Mouse (Mus musculus) bone marrow macrophage, adult 2 months (primary cell): ENCODE measurements around the gene Ccdc42. TPM values are rescaled to one million over a fixed set of nuclear protein-coding genes. Genes with fewer than 3 reads are reported as not detected.
A peak's percentile ranks its signal among the peaks of the same experiment; 100 is the strongest.

ENCODE experiments used
- H3K27ac ChIP-seq: 2 replicates; pipeline ENCODE4 v1.5.1; 2012; ENCODE audit warnings: low read depth, low read length; ENCODE audit not compliant: insufficient read depth
- H3K4me1 ChIP-seq: 2 replicates; pipeline ENCODE4 v1.6.1; 2012; ENCODE audit warnings: low read length; ENCODE audit not compliant: control insufficient read depth, insufficient read depth
- H3K4me3 ChIP-seq: 2 replicates; pipeline ENCODE4 v1.5.1; 2012; ENCODE audit warnings: mild to moderate bottlenecking, low read length, moderate library complexity; ENCODE audit not compliant: insufficient read depth
- CTCF ChIP-seq: IDR thresholded peaks from 2 replicates; pipeline ENCODE4 v1.5.1; 2012; ENCODE audit warnings: low read depth, mild to moderate bottlenecking, low read length, moderate library complexity
- POLR2A ChIP-seq: IDR thresholded peaks from 2 replicates; pipeline ENCODE4 v1.6.1; 2012; ENCODE audit warnings: mild to moderate bottlenecking, low read depth, low read length, borderline replicate concordance
- polyA plus RNA-seq: library from polyadenylated mRNA; stranded (reverse); fragments of >200 nt; gene quantifications from 2 replicates; pipeline ENCODE4 v1.2.4, GENCODE M21; 2012; ENCODE audit not compliant: missing spikeins, insufficient read depth, insufficient read length

Ccdc42 gene
- polyA plus RNA-seq, 1 experiment = not detected

DNA sequence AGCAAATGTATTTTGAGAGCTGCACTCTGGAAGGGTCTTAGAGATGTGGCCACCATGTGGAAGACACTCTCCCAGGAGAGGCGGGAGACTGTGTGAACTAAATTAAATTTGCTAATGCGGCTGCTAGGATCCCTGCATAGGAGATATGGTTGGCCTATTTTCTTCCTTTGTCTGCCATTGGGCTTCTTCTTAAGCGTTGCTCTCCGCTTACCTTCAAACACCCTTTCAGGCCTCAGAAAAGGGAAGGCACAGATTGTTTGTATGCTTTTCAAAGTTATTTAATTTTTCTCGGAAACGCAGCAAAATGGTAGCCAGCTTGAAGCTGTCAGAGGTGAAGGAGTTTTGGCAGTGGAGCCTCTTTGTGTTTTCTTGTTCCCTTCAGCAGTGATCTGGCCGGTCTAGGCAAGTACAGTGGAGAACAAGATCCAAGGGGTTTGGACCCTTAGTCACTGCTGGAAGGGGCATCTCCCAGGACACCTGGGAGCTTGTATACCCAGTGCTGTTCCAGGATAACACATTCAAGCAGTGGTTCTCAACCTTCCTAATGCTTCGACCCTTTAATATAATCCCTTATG is 2.8 kb upstream of the Ccdc42 start:
- TF ChIP-seq CTCF (no peak), POLR2A (no peak)
- no peak overlapping the region for H3K27ac ChIP-seq
- no peak overlapping the region for H3K4me3 ChIP-seq
- no peaks in the 10 kb centered on the region for H3K4me1 ChIP-seq

DNA sequence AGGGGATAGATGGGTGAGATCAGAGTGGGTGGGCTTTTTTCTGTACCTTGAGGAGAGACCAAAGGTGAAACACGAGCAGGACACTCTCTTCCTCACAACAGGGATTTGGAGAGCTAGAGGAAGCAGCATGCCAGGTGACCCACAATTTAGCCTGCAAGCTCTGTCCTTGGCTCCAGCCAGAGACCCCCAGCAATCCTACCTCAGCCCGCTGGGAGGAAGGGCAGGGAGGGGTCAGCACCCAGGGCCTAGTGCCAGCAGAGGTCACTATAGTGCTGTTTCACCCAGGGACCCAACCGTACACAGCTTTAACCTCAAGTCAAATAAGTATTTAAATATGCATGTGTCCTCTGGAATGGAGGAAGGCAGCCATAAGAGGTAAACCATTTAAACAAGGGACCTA is 931 bp upstream of the Ccdc42 start:
- no peak overlapping the region for H3K27ac ChIP-seq
- TF ChIP-seq CTCF (peak; percentile 26; the same call in 1 of the 2 replicates), POLR2A (no peak)
- no peak overlapping the region for H3K4me3 ChIP-seq
- no peaks in the 10 kb centered on the region for H3K4me1 ChIP-seq

- H3K4me3 ChIP-seq = no peak overlapping the region
- no peak overlapping the region for H3K27ac ChIP-seq
- no peaks in the 10 kb centered on the region for H3K4me1 ChIP-seq
- TF ChIP-seq CTCF (peak; percentile 65; the same call in 1 of the 2 replicates), POLR2A (no peak)
Measured at GRCm38 (mm10) chr11:68589055-68589809, 2.4 kb downstream of the Ccdc42 start.

DNA sequence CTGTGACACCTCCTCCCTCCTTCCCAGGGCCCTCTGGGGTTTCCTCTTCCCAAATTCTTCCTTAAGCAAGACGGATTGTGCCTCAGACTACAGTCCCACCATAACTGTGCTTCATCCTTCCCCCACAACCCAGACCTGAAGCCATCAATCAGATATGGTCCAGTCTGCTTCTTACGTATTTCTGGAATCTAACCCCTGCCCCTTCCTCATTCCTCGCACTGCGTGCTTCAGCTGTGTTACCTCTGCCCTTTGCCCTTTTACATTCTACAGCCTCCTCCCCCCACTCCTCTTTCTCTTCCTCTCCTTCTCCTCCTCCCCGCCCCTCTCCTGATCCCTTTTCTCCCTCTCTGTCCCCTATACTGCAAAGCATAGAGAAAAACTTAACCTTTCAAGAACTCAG is 4.9 kb downstream of the Ccdc42 start:
- Histone ChIP-seq H3K27ac (no peak overlapping the region), H3K4me1 (no peaks in the 10 kb centered on the region), H3K4me3 (no peak overlapping the region)
- TF ChIP-seq POLR2A (no peak), CTCF (no peak)

GRCm38 (mm10) chr11:68593247-68593646 is 6.4 kb downstream of the Ccdc42 start:
- Histone ChIP-seq H3K4me3 (no peak overlapping the region), H3K27ac (no peak overlapping the region), H3K4me1 (peaks cover 5% of the 10 kb centered on the region)
- no peak for TF ChIP-seq CTCF
- TF ChIP-seq POLR2A = no peak

DNA sequence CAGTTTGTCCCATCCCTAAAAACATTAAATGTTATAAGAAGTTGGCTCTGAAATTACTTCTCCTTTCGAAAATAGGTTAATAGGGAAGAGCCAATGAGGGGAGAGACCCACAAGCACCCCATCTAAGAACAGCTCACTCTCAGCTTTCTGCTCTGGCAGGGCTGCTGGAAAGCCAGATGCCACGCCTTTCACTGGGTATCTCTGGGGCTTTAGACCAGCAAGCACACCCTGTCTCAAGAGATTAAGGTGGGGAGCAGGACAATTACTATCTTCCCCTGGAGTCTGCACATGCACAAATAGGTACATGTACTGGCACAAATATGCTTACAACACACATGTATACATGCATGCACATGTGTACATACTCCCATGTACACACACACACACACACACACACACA is 11.1 kb downstream of the Ccdc42 start:
- Histone ChIP-seq H3K4me3 (no peak overlapping the region), H3K4me1 (peaks cover 16% of the 10 kb centered on the region)
- TF ChIP-seq POLR2A = no peak
- TF ChIP-seq CTCF = no peak

DNA sequence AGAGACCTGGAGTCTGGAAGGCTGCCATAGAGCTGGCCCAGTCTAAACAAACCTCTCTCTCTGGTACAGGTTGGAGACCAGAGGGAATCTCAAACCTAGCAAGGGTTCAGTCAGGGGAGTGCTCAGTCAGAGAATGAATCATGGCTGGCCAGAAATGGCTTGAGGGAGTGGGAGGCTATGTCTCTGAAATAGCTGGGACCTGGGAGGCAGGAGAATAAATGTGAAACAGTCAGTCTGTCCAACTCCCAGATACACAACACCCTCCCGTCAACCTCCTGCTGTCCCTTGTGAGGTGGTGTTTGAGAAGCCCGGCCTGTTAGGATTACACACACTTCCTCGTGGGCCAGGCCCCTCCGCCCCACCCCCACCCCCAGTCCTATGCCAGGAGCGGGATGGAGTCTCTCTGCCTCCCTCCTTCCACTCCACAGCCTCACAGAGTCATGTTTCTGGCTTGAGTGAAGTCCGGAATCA is 13.8 kb downstream of the Ccdc42 start:
- peaks cover 16% of the 10 kb centered on the region for H3K4me1 ChIP-seq
- H3K4me3 ChIP-seq = no peak overlapping the region
- no peak for TF ChIP-seq POLR2A
- no peak for TF ChIP-seq CTCF
- H3K27ac ChIP-seq = no peak overlapping the region

More for the DNA sequence above, 11.1 kb downstream of the Ccdc42 start:
- no peak overlapping the region for H3K27ac ChIP-seq

DNA sequence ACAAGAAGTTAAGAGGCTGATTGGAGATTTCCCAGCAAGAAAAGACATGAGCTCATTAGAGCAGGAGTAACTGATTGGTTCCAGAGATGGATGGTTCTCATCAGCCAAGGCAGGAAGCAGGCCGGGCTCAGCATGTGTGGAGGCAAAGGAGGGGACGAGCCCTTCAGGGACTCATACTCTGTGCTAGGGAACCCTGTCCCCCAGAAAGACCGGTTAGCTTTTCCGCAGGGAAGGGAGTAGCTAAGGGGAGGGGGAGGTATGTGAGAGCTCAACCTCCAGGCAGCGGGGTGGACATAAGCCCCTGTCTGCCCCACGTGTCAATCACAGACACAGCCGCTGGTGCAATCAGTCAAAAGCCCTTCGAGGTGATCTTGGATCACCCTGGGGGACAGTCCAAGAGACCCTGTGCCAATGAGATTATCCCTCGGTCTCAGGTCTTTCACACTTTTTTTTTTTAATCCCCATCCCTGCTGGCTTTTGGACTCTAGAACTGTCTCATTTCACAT is 14.7 kb downstream of the Ccdc42 start:
- Histone ChIP-seq H3K4me3 (no peak overlapping the region), H3K27ac (no peak overlapping the region), H3K4me1 (peaks cover 16% of the 10 kb centered on the region)
- no peak for TF ChIP-seq CTCF
- no peak for TF ChIP-seq POLR2A

- Histone ChIP-seq H3K27ac (no peak overlapping the region), H3K4me1 (peaks cover 16% of the 10 kb centered on the region), H3K4me3 (no peak overlapping the region)
- TF ChIP-seq CTCF (no peak), POLR2A (no peak)
Measured at GRCm38 (mm10) chr11:68602200-68602931, 15.5 kb downstream of the Ccdc42 start.

DNA sequence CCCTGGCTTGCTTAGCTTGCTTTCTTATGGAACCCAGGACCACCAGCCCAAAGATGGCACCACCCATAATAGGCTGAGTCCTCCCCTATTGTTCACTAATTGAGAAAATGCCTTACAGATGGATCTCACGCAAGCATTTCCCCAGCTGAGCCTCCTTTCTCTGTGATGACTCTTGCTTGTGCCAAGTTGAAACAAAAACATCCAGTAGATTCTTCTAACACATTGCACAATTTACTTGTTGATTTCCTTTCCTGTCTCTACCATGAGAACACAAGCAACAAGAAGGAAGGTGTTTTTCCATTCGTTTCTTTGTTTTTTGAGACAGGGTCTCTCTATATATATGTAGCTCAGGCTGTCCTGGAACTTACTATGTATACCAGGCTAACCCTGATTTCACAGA is 20.2 kb downstream of the Ccdc42 start:
- TF ChIP-seq POLR2A (no peak), CTCF (no peak)
- no peak overlapping the region for H3K4me3 ChIP-seq
- H3K27ac ChIP-seq = no peak overlapping the region
- H3K4me1 ChIP-seq = peaks cover 7% of the 10 kb centered on the region
